Mouse (Mus musculus) MEL (cell line): ENCODE measurements around the gene Hcn3. TPM values are rescaled to one million over a fixed set of nuclear protein-coding genes. Genes with fewer than 3 reads are reported as not detected.

Experiments used
- DNase-seq: peaks from one replicate; pipeline ENCODE4 v3.0.0; 2011; ENCODE audit warnings: low read depth, low spot score
- H3K27ac ChIP-seq: 2 replicates; pipeline ENCODE4 v1.5.1; 2012; ENCODE audit warnings: low read depth, mild to moderate bottlenecking, control low read depth, low read length, moderate library complexity; ENCODE audit not compliant: control insufficient read depth
- H3K27me3 ChIP-seq, 2 experiments: fragments of 150-350 bp in 1 of 2; sonication (generic) in 1 of 2; 2 replicates each; pipeline ENCODE4 v1.6.1; 2012; ENCODE audit warnings: low read length in 2 of 2, mild to moderate bottlenecking in 2 of 2, improper control_type of control experiment in 1 of 2, moderate library complexity in 1 of 2; ENCODE audit not compliant: insufficient read depth in 2 of 2, control insufficient read depth in 1 of 2
- H3K36me3 ChIP-seq, 2 experiments: 2 replicates each; pipeline ENCODE4 v1.6.1; 2012 to 2014; ENCODE audit warnings: low read length in 2 of 2, improper control_type of control experiment in 1 of 2, inconsistent platforms in 1 of 2, mild to moderate bottlenecking in 1 of 2; ENCODE audit not compliant: insufficient read depth in 2 of 2, control insufficient read depth in 1 of 2
- H3K4me1 ChIP-seq, 2 experiments: fragments of 150-350 bp in 1 of 2; sonication (generic) in 1 of 2; 2 replicates each; pipeline ENCODE4 v1.6.1; 2012; ENCODE audit warnings: low read length in 2 of 2, improper control_type of control experiment in 1 of 2, mild to moderate bottlenecking in 1 of 2; ENCODE audit not compliant: insufficient read depth in 2 of 2, control insufficient read depth in 1 of 2
- H3K4me3 ChIP-seq, 2 experiments: fragments of 150-350 bp in 1 of 2; sonication (generic) in 1 of 2; 2 replicates each; pipeline ENCODE4 v1.5.1; 2012; ENCODE audit warnings: low read depth in 2 of 2, low read length in 2 of 2, mild to moderate bottlenecking in 2 of 2, moderate library complexity in 2 of 2, control low read depth in 1 of 2, improper control_type of control experiment in 1 of 2; ENCODE audit not compliant: control insufficient read depth in 1 of 2, insufficient read depth in 1 of 2
- H3K79me2 ChIP-seq: 2 replicates; pipeline ENCODE4 v1.6.1; 2012; ENCODE audit warnings: mild to moderate bottlenecking, low read length, moderate library complexity; ENCODE audit not compliant: control insufficient read depth, poor library complexity, insufficient read depth
- H3K9ac ChIP-seq: 2 replicates; pipeline ENCODE4 v1.6.1; 2012; ENCODE audit warnings: low read depth, mild to moderate bottlenecking, control low read depth, low read length, moderate library complexity; ENCODE audit not compliant: control insufficient read depth, poor library complexity, severe bottlenecking
- H3K9me3 ChIP-seq: fragments of 150-350 bp; sonication (generic); replicated peaks from 2 replicates; pipeline ENCODE4 v1.6.1; 2012; ENCODE audit warnings: mild to moderate bottlenecking, low read length, improper control_type of control experiment, moderate library complexity; ENCODE audit not compliant: insufficient read depth
- E2F4 ChIP-seq: IDR thresholded peaks from 2 replicates; pipeline ENCODE4 v1.6.1; 2011; ENCODE audit warnings: low read depth, low read length, improper control_type of control experiment, borderline replicate concordance
- ETS1 ChIP-seq: IDR thresholded peaks from 2 replicates; pipeline ENCODE4 v1.6.1; 2012; ENCODE audit warnings: low read depth, mild to moderate bottlenecking, inconsistent platforms, low read length, improper control_type of control experiment, moderate library complexity
- JUND ChIP-seq: IDR thresholded peaks from 2 replicates; pipeline ENCODE4 v1.6.1; 2011; ENCODE audit warnings: low read depth, mild to moderate bottlenecking, improper control_type of control experiment, low read length
- MAFK ChIP-seq: IDR thresholded peaks from 2 replicates; pipeline ENCODE4 v1.6.1; 2011; ENCODE audit warnings: low read depth, mild to moderate bottlenecking, low read length, improper control_type of control experiment, borderline replicate concordance
- MYB ChIP-seq: IDR thresholded peaks from 2 replicates; pipeline ENCODE4 v1.6.1; 2011; ENCODE audit warnings: mild to moderate bottlenecking, low read depth, low read length, improper control_type of control experiment
- MYC ChIP-seq: IDR thresholded peaks from 2 replicates; pipeline ENCODE4 v1.6.1; 2011; ENCODE audit warnings: low read depth, mild to moderate bottlenecking, low read length, improper control_type of control experiment, moderate library complexity
- POLR2A ChIP-seq, 2 experiments: IDR thresholded peaks; 2 replicates each; pipeline ENCODE4 v1.6.1; 2011 to 2012; ENCODE audit warnings: low read length in 2 of 2, mild to moderate bottlenecking in 2 of 2, control low read depth in 1 of 2, improper control_type of control experiment in 1 of 2, low read depth in 1 of 2, moderate library complexity in 1 of 2; ENCODE audit not compliant: control insufficient read depth in 1 of 2, insufficient read depth in 1 of 2, poor library complexity in 1 of 2
- POLR2AphosphoS5 ChIP-seq: IDR thresholded peaks from 2 replicates; pipeline ENCODE4 v1.6.1; 2012; ENCODE audit warnings: low read depth, borderline replicate concordance, mild to moderate bottlenecking, inconsistent platforms, low read length, moderate library complexity, mixed read lengths
- RAD21 ChIP-seq: IDR thresholded peaks from 2 replicates; pipeline ENCODE4 v1.6.1; 2011; ENCODE audit warnings: mild to moderate bottlenecking, low read depth, low read length, improper control_type of control experiment
- RCOR1 ChIP-seq: IDR thresholded peaks from 2 replicates; pipeline ENCODE4 v1.6.1; 2012; ENCODE audit warnings: low read depth, mild to moderate bottlenecking, inconsistent platforms, low read length, improper control_type of control experiment
- SIN3A ChIP-seq: IDR thresholded peaks from 2 replicates; pipeline ENCODE4 v1.6.1; 2012; ENCODE audit warnings: low read length, improper control_type of control experiment, inconsistent platforms
- SMC3 ChIP-seq: IDR thresholded peaks from 2 replicates; pipeline ENCODE4 v1.6.1; 2011; ENCODE audit warnings: low read depth, low read length, improper control_type of control experiment
- TAL1 ChIP-seq: IDR thresholded peaks from 2 replicates; pipeline ENCODE4 v1.6.1; 2012; ENCODE audit warnings: mild to moderate bottlenecking, inconsistent platforms, low read length, moderate library complexity, mixed read lengths
- UBTF ChIP-seq: IDR thresholded peaks from 2 replicates; pipeline ENCODE4 v1.6.1; 2012; ENCODE audit warnings: low read depth, mild to moderate bottlenecking, inconsistent platforms, low read length, improper control_type of control experiment, moderate library complexity, borderline replicate concordance; ENCODE audit not compliant: insufficient read depth
- USF1 ChIP-seq: IDR thresholded peaks from 2 replicates; pipeline ENCODE4 v1.6.1; 2014; ENCODE audit warnings: low read depth, mild to moderate bottlenecking, inconsistent platforms, low read length, improper control_type of control experiment, moderate library complexity
- USF2 ChIP-seq, 2 experiments: IDR thresholded peaks; 2 replicates each; pipeline ENCODE4 v1.6.1; 2011 to 2012; ENCODE audit warnings: improper control_type of control experiment in 2 of 2, low read length in 2 of 2, borderline replicate concordance in 1 of 2, inconsistent platforms in 1 of 2, low read depth in 1 of 2, mild to moderate bottlenecking in 1 of 2; ENCODE audit not compliant: insufficient read depth in 1 of 2
- ZMIZ1 ChIP-seq: IDR thresholded peaks from 2 replicates; pipeline ENCODE4 v1.6.1; 2012; ENCODE audit warnings: low read depth, mild to moderate bottlenecking, inconsistent platforms, low read length, improper control_type of control experiment, moderate library complexity
- polyA plus RNA-seq, 2 experiments: library from polyadenylated mRNA; stranded (reverse) in 1 of 2; unstranded in 1 of 2; fragments of >175 nt in 1 of 2; fragments of >200 nt in 1 of 2; gene quantifications; 2 replicates each; pipeline versions ENCODE4 v1.2.1 to v1.2.4; 2012; ENCODE audit warnings: low replicate concordance in 2 of 2, low read depth in 1 of 2; ENCODE audit not compliant: insufficient read length in 2 of 2, insufficient read depth in 1 of 2, missing spikeins in 1 of 2
- total RNA-seq: library from RNA; depleted of rRNA; stranded (reverse); fragments of 300-350 nt; gene quantifications from 2 replicates; pipeline ENCODE4 v1.2.3, GENCODE M21; 2012

Hcn3 gene
- total and polyA plus RNA-seq, 3 experiments = 4.0 to 7.4 TPM; not detected in 1

DNA sequence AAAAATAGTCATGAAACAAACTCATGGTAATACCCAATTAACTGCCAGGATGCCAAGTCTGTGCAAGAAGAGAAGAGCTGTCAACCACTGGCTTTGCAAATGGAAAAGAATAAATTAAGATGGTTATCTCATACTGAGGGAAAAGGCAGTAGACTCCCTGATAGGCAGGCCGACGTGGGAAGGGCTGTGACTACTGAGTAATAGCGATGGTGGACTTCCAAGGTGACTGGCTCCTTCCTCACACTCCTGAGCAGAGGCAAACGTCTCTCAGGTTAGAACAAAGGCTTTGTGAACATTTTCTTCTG lies 56.8 kb downstream of the Hcn3 start (continued):
- TF ChIP-seq RAD21 = no peak
- peak; percentile 32; the same call in 1 of the 2 replicates for TF ChIP-seq RCOR1
- TF ChIP-seq POLR2A (IDR thresholded peaks at IDR 0.05; ENCODE audit: control insufficient read depth in 1 of 2, insufficient read depth in 1 of 2, low read depth in 1 of 2, low read length in 2 of 2, poor library complexity in 1 of 2) = no peak
- no peak for TF ChIP-seq USF1
- no peak for TF ChIP-seq POLR2AphosphoS5
- no peak for TF ChIP-seq MYB
- TF ChIP-seq SMC3 = no peak
- TF ChIP-seq MAFK = no peak
- TF ChIP-seq ZMIZ1 = peak; percentile 61
- no peak for TF ChIP-seq TAL1
- TF ChIP-seq USF2 (IDR thresholded peaks at IDR 0.05; ENCODE audit: borderline replicate concordance in 1 of 2, insufficient read depth in 1 of 2, low read depth in 1 of 2, low read length in 2 of 2) = no peak
- TF ChIP-seq E2F4 = no peak
- TF ChIP-seq JUND = no peak
- peak; percentile 69 for TF ChIP-seq SIN3A

GRCm38 (mm10) chr3:89102495-89103290 lies 57.3 kb downstream of the Hcn3 start:
- Histone ChIP-seq H3K36me3 (peaks cover 0 to 22% of the 10 kb centered on the region in 2 experiments; a peak in 3 of 4 replicates), H3K9ac (peak overlapping the region; percentile 63), H3K27me3 (no peaks in the 10 kb centered on the region), H3K9me3 (no peaks in the 10 kb centered on the region)
- TF ChIP-seq RAD21 (no peak), UBTF (0 out of 2 replicates have a peak, but pooled peaks have one; percentile 7), ZMIZ1 (peak; percentile 18; the same call in 1 of the 2 replicates), MYC (peak; percentile 66), POLR2A (IDR thresholded peaks at IDR 0.05; ENCODE audit: control insufficient read depth in 1 of 2, insufficient read depth in 1 of 2, low read depth in 1 of 2, low read length in 2 of 2, poor library complexity in 1 of 2) (0 out of 4 replicates have a peak, but pooled peaks of 1 of the 2 experiments have one; percentile 11), ETS1 (peak; percentile 4; the same call in 1 of the 2 replicates), JUND (no peak)
- TF ChIP-seq, all 39 proteins: peak for 5
- peak; percentile 81 for DNase-seq
- H3K4me1 ChIP-seq = peaks cover 11 to 18% of the 10 kb centered on the region in 2 experiments
- H3K4me3 ChIP-seq = peak overlapping the region; percentile 38 to 51
- peak overlapping the region; percentile 71 for H3K27ac ChIP-seq
- H3K79me2 ChIP-seq = peaks cover 10% of the 10 kb centered on the region
